Mouse (Mus musculus) bone marrow, adult 2 months (tissue): ENCODE measurements at regions not wholly inside any gene's neighbourhood (a gene's known extent, or its start where the extent isn't known, plus 50 kb on each side); places are given as distances from the start of the nearest gene placed in this dataset.

Experiments used
- CTCF ChIP-seq: fragments of 200-500 bp; IDR thresholded peaks from 2 replicates; pipeline ENCODE4 v1.5.1; 2011; ENCODE audit warnings: low read length, control low read depth; ENCODE audit not compliant: control insufficient read depth, insufficient read depth
- POLR2A ChIP-seq: fragments of 200-500 bp; IDR thresholded peaks from 2 replicates; pipeline ENCODE4 v1.6.1; 2011; ENCODE audit warnings: low read depth, mild to moderate bottlenecking, control low read depth, low read length, borderline replicate concordance; ENCODE audit not compliant: control insufficient read depth

GRCm38 (mm10) chr14:98538267-98538666, 368.7 kb upstream of the Dach1 start:
- TF ChIP-seq CTCF, result no peak
- no peak for TF ChIP-seq POLR2A
